Mouse (Mus musculus) hindlimb bud, embryonic 11.5 days (tissue): ENCODE data around the gene E030025P04Rik.

Experiments used
- DNase-seq: peaks from one replicate; pipeline ENCODE4 v3.0.0-alpha.2; 2012; ENCODE audit warnings: low read depth, low spot score; ENCODE audit errors: extremely low spot score

The E030025P04Rik gene

GRCm38 (mm10) chr11:109103386-109103785 lies 40.8 kb downstream of the E030025P04Rik start:
- no peak for DNase-seq

GRCm38 (mm10) chr11:109102646-109103045 lies 41.5 kb downstream of the E030025P04Rik start:
- no peak for DNase-seq

GRCm38 (mm10) chr11:109100266-109100665 lies 43.9 kb downstream of the E030025P04Rik start:
- DNase-seq, result no peak

- DNase-seq, result no peak
Measured at GRCm38 (mm10) chr11:109091821-109092220, 52.3 kb downstream of the E030025P04Rik start.
